Mouse (Mus musculus) brain, embryonic 18.5 days (tissue): ENCODE data around the gene Ddr1.
A peak's percentile ranks its signal among the peaks of the same experiment; 100 is the strongest.
"Not testable (repeated sequence)": the region's sequence is repeated elsewhere in the genome, so short reads cannot be mapped to it uniquely, and the experiment has no call there.

Source experiments
- DNase-seq: peaks from one replicate; pipeline ENCODE4 v3.0.0-alpha.2; 2012; ENCODE audit warnings: low read depth, low spot score

Gene Ddr1

DNA sequence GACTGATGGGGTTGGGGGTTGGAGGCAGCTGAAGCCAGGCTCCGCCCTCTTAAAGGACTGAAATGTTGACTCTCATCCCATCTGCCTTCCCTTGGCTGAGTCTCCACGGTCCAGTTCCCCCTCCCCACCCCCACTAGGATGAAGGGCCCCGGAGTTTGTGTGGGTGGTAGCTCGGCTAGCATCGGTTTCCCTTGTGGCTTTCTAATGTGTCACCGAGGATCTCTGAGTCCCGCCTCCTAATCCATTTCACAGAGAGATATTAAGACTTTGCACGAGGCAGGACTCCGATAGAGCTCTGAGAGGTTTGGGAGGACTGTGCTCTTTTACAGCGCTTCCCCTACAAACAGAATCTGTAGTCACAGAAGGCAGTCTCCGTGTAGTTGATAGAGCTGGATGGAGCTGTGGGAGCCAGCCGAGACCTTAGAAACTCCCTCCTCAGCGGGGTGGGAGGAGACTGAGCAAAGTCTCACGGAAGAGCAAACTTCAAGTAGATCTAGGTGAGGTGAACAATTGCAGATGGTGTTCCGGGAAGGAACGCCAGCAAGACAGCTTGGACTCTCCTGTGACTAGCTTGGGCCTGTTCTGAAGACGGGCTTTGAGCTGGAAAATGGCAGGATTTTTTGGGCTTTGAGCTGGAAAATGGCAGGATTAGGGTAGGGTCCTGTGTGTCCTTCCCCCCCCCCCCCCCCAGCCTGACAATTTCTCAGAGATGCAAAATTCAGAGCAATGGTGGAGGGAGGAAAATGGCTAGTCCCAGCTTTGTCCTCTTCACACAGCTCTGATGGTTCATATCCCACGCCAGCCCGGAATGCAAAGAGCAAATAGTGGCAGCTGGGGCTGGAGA is at the start of gene Ddr1:
Ddr1 (minus strand) TSS at position 1 of the 844 bp plus-strand sequence.
- no peak for DNase-seq

DNA sequence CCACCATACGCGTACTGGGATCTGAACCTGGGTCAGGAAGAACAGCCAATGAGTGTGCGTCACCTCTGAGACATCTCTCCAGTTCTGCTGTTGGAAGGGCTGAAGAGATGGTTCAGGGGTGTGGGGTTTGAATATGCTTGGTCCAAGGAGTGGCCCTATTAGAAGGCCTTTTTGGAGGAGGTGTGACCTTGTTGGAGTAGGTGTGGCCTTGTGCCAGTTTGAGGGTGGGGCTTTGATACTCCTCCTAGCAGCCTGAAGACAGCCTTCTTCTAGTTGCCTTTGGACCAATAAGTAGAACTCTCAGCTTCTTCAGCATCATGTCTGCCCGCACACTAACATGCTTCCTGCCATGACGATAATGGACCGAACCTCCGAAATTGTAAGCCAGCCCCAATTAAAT is 49.2 kb upstream of the Ddr1 start:
- no peak for DNase-seq

DNA sequence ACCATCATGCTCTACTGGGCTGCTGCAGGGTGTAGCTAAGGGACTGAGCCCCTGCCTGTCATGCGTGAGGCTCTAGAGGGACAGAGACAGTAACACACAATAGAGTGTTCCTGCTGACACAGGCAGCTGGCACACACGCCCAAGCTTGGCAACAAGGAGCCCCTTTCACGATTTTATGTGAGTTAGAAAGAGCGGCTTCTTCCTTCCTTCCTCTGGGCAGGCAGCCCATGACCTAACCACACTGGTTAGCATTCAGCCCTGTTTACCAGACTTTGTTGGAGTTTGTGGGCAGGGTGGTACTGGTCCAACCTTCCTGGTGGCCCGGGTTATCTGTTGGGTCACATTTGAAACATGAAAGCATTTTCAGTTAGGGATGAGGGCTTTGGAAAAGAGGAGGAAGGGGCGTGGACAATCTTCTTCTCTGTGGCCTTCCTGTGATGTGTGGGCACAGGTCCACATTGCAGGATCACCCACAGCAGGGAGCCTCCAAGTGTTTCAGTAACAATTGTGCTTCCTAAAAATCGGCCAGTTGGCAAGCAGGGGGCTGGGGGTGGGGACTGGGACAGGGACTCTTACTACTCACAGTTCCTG is 47.9 kb upstream of the Ddr1 start:
- peak; percentile 26 for DNase-seq

DNA sequence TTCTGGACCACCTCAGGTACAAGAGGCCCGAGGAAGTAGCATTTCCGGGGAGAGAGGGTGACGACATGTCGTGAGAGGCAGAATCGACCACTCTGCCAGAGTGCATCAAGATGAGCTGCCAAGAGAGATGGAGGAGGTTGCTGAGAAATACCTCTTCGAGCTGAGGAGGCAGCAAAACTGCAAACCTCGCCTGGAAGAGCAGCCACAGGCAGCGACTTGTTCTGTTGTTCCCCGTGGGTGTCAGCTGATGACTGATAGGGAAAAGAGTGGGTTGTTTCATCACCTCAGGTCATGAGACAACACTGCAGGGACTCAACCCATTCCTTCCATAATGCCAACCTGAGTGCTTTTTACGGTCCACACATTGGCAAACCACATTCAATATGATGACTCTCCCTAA is 45.3 kb upstream of the Ddr1 start:
- no peak for DNase-seq

DNA sequence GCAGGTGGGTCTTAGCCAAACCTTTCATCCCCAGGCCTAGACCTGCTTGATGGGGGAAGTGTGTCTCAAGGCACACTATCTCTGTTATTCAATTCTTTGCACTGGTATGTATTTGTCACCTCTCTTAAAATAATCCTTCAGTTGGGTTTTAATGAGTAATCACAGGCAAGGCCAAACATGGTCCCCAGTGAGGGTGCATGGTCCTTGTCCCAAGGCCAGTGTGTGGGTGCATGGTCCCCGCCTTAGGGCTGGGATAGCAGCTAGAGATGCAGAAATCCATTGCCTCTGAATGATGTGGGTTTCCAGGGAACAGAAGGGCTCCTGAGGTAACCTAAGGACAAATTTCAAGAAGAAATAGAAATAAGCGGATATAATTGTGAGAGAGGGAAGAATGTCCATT is 39.9 kb upstream of the Ddr1 start:
- DNase-seq, result no peak

DNA sequence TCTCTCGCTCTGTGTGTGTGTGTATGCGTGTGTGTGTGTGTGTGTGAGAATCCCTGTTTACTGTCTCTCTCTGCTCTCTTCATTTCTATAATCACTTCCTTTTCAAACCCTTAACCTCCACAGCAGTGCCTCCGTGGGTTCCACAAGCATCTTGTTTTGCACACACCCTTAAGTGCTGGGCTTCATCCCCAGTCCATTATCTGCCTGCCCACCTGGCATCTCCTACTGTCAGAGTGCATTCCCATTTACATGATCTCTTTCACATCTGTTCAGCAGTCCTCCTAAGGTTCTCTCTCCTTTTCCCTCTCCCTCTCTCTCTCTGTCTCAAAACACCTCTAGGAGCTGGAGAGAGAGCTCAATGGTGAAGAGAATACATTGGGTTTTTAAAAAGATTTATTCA is 38.5 kb upstream of the Ddr1 start:
- no peak for DNase-seq

DNA sequence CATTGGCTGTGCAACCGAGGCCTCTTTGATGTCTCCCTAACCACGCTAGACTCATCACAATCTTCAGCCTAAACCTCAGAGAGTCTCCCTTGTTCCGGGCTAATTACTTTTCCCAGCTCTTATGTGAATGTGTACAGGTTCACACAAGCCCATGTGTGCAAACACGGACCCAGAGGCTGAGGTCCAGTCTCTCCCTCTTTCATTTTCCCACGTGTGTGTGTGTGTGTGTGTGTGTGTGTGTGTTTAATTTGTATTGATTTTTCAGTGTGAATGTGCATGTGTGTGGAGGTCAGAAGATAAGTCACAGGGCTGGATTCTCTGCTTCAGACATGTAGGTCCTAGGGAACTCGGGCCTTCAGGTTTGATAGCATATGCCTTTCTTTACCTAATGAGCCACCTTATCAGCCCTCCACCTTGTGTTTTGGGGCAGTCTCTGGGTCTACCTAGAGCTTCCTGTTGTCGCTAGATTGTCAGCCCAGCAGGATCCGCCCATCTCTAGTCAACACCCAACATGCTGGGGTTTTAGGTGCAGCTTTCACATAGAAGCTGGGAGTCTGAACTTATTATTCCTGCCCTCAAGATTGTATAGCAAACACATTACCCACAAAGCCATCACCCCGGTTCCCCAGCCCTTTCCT is 37.3 kb upstream of the Ddr1 start:
- no peak for DNase-seq

DNA sequence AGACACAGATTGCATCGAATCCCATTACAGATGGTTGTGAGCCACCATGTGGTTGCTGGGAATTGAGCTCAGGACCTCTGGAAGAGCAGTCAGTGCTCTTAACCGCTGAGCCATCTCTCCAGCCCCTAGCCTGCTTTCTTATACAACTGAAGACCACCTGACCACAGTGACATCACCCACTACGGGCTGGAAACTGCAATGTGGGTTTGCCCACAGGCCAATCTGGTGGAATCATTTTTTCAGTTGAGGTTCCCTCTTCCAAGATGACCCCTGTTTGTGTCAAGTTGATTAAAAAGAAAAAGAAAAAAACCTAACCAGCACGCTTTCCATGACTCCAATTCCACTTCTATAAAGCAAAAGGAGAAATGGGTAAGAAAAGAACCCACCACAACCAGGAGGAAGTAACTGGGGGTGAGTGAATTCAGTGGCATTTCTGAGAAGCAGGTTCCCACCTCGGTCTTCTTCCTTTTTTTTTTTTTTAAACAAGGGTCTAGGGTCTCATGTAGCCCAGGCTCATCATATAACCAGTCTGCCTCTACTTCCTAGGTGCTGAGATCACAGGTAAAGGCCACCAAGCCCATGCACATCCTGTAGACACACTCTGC is 36.0 kb upstream of the Ddr1 start:
- DNase-seq, result no peak

DNA sequence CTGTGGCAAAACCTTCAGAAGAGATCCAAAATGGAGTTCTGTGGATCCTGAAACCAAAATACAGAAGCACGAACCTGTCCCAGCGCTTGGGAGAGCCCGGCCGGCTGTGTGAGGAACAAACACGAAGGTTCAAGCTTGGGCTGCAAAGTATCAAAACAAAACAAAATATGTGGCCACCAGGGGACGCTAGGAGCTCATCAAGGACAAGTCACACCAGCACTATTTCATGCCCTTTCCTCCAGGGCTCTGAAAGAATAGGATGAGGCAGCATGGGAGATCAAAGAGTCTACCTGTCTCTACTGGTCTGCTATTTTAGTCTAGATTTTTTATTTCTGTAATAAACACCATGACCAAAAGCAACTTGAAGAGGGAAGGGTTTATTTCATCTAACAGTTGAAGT is 35.3 kb upstream of the Ddr1 start:
- no peak for DNase-seq

DNA sequence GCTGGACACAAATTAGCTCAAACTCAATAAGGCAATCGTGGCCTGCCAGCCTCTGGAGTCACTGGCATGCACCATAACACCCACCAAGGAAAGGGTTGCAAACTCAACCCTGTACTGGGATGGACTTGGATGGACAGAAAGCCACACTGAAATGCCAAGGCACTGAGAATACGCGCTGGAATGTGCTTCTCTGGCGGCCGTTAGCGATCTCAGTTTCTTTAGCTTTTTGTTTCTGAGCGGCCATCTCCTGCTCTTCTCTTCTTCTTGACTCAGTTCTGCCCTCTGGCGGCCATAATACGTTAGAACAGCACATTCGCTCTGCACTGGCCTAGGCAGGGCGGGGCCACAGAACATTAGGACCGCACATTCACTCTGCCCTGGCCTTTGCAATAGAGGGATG is 33.3 kb upstream of the Ddr1 start:
- DNase-seq, result no peak

DNA sequence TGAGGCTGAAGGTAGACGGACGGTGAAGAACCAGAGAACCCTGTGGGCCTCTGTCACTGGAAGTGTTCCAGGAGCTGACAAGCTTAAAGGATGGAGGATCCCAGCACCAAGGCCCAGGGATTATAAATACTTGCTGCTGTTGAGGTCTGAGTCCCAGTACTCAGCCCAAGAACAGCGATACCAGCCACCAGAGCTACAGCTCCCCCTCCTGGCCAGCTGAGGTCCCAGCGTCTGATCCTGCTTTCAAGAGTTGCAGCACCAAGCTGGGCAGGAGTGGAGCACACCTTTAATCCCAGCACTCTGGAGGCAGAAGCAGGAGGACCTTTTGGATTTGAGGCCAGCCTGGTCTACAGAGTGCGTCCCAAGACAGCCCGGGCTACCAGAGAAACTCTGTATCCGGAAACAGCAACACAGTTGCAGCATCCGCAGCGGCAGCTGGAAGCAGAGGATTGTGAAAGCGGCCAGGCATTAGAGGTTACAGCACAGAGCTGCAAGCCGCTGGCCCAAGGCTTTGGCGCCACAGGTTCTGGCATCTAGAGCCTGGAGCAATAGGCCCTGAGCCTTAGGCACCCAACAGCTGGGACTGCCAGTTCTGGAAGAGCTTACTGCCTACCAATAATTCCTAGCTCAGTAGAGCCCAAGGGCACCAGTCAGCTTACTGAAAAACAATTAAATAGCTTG is 32.0 kb upstream of the Ddr1 start:
- DNase-seq, result no peak

DNA sequence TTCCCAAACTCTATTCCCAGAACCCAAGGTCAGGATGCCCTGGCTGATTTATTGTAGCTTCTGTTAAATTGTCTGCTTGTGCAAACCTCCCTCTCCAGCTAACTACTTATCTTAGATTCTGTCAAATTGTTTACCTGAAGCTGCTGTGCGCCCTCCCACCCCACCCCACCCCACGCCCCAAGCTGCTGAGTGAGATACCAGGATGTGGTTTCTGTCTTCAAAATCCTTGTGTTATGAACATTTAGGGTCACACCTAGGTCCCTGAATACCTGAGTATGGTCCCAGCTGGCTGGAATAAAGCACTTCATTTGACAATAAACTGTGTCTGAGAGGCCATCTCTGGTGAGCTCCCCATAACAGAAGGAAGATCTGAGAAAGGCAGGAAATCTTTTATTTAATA is 30.1 kb upstream of the Ddr1 start:
- DNase-seq, result no peak

DNA sequence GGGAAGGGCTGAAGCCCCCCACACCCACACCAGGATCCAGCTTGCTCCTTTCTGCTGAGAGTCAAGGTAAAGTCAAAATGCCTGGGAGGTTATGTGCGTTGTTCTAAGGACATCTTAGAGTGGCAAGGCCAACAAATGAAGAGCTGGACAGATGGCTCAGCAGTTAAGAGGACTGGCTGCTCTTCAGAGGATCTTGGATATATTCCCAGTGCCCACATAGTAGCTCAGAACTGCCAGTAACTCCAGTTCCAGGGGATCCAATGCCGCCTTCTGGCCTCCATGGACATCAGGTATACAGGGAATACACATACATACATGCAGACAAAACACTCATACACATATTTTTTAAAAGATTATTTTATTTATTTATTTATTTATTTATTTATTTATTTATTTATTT is 29.0 kb upstream of the Ddr1 start:
- DNase-seq, result no peak

DNA sequence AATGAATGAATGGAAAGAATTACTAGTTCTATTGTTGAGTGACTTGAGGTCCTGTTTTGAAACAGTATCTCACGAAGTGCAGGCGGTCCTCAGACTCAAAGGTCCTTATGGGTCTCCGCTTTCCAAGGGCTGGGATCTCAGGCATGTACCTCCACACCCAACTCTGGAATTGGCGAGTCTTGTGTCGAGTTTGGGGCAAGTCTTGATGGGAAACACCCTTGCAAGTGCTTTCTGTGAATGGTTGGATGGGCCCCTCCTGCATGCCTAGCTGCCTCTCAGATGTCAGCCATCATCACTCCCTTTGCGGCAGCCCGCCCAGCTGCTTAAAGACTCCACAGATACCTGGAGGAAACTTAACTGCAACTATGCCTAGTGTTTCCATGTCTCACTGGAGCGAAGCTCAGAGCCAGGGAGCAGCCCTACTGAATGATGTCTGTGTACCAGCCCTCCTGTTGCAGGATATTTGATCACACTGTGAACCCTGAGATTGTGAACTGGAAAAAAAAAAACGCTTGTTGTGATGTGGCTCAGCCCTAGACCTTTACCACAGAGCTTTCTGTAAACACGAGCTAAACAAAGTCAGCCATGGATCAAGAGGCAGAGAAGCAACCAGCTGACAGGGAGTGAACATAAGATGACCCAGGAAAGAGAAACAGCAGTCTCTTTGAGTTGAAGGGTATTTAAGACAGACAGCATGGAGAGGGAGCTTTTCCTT is 27.2 kb upstream of the Ddr1 start:
- DNase-seq, result no peak

DNA sequence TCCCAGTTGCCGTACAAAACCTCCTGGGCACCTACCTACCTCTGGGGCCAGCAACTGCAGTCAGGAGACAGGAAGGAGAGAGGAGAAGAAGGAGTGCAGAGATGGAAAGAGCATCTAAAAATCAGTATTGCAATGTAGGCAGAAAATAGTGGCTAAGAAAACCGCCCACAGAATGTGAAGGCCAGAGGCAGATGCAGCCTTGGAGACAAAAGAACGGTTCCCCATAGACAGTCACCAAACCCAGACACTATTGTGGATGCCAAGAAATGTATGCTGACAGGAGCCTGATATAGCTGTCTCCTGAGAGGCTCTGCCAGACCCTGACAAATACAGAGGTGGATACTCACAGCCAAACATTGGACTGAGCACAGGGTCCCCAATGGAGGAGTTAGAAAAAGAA is 25.7 kb upstream of the Ddr1 start:
- not testable (repeated sequence) for DNase-seq

DNA sequence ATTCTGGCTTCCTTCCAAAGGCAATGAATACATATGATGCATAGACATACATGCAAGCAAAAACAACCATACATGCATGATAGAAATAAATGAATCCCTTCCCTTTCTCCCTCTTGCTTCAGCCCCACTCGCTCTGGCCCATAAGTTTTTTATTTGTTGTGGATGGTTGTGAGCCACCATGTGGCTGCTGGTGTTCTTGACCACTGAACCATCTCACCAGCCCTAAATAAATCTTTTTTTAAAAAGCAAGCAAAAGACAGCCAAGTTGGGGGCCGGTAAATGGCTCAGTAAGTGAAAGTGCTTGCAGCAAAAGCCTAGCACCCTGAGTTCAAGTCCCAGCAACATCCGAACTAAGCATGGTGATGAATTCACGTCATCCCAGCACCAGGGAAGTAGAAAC is 24.4 kb upstream of the Ddr1 start:
- no peak for DNase-seq

DNA sequence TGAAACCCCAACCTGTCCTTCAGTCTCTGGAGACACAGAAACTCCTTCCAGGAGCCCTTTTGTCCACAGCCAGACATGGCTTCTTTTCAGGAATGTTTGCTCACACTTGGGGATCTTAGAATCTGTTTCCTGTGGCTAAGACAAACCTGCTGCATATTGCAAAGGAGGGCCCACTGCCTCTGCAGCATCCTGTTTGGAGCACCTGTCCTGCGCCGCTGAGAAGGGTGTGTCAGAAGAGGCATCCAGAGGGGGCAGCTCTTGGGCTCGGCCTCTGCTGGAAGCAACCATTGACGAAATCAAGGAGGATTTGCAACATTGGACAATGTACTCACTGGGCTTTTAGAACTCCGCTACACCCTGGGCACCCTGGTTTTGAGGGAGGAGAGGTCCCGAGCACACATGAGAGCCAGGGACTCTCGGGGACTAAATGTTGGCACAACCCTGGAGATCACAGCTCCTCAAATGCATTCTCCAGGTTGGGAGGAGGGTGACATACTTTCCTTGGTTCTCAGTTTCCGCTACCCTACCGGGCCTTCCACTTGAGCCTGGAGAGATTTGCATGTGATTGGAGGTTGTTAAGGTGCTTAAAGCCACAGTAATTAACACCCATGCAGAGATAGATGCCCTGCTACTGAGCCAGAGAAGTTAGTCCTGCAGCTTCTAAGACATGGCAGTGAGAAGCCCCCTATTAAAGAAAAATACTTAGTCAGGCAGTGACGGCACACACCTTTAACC is 23.2 kb upstream of the Ddr1 start:
- no peak for DNase-seq

DNA sequence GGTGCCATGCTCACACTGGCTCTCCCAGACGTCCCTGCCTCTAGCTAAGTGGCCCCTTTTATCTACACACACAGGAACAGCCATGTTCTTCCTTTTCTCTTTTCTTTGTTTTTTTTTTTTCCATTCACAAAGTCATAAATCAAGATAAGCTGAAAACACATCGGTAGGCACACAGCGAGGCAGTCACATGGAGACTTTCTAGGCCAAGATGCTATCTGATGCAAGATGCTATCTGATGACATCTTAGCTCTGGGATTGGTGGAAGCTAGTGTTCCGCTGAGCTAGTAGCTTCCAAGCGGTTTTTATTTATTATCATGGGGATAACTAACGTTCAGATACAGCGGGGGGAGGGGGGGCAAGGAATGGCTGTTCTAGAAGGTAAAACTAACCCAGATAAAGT is 22.6 kb upstream of the Ddr1 start:
- no peak for DNase-seq

DNA sequence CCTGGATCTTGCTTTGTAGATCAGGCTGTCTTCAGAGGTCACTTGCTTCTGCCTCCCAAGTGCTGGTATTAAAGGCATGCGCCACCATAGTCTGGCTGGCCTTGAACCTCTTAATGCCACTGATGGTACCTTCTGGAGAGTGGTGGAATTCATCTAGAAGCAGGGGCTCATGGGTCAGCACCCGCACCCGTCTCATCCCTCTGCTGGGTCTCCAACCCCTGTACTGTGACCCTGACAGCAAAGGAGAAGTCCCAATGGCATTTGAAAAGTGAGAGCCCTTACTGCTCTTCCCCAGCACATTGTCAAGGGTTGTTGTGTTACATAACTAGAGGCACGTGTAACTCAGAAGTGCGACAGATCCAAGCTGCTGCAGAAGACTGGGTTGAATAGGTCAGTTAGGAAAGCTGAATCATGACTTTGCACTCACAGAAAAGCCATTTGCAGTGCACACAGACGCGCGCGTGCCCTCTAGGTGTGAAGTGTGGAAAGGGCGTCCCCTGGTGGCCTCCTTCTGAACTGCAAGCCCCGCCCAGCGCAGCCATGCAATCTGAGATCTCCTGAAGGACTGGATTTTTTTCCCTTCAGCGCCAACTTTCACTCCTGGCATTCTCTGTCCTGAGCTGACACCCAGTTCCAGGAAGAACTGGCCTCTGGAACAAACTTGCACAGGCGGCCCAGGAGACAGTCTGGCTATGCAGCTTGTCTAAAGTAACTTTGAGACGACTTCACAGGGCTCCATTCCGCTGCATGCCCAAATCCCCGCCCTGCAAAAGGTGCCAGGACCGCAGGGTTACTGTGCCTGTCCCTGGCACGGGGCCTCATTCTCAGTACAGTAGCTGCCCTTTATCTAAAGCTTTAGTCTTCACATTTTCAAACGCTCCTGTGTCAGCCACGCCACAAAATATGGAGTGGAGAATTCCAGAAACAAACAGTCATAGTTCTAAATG is 21.1 kb upstream of the Ddr1 start:
- DNase-seq, result no peak

DNA sequence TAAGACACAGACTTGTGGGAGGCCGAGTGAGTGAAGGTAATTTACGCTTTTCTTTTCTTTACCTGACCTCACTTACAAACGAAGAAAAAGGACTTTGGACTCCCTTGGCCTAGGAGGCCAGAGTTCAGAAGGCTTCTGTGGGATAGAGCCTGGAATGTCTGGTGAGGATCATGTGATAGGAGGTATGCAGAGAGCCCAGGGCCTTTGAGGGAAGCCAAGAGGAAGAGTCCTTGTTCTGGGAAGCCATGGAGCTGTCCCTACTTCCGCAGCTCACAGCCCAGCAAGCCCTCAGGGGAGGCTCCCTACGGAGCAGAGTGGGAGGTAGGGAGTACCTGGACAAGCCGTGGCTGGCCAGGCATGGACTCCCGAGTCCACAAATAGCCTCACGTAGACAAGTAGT is 17.3 kb upstream of the Ddr1 start:
- no peak for DNase-seq
